Mouse (Mus musculus): ENCODE data around the gene Selenon. TPM values are rescaled to one million over a fixed set of nuclear protein-coding genes. Genes with fewer than 3 reads are reported as not detected.

The Selenon gene
- polyA plus RNA-seq, 1 experiment from 2014 or later: 7.9 TPM

DNA sequence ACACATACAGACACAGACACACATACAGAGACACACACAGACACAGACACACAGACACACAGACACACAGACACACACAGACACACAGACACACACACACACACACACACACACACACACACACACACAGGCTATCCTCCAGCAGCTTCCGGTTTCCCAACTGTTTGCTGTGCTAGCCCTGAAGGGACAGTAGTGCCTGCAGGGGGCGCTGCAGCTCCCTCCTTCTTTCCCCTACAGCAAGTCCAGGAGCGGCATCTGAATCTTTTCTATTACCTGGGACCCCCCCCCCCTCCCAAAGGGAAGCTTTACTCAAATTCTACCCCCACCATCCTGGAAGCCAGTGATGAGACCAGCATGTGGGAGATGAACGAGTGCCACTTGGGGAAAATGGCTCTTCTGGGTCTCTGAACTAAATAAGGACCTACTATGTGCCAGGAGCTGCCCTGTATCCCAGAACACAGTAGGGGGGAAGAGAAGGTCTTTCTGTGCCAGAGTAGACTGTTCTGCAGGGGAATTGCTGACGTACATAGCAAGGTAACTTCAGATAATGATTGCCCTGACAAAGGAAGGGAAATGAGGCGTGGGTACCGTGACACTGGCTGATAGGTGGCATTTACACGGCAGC, 4.1 kb upstream of the Selenon start:
- WGBS: 61% methylated on average over 8 of the region's 8 CpGs
- Histone ChIP-seq H3K9me3 (ENCODE audit: control insufficient read depth, low read length) (no peaks in the 10 kb centered on the region), H3K36me3 (ENCODE audit: control insufficient read depth, insufficient read depth) (no peaks in the 10 kb centered on the region), H3K9ac (replicated peaks; ENCODE audit: low read depth, low read length) (no peak overlapping the region), H3K27ac (ENCODE audit: low read length) (no peak overlapping the region), H3K4me1 (replicated peaks; ENCODE audit: control insufficient read depth, insufficient read depth, low read length) (peaks cover 10% of the 10 kb centered on the region), H3K27me3 (replicated peaks; ENCODE audit: control insufficient read depth, insufficient read depth, low read length) (no peaks in the 10 kb centered on the region), H3K4me3 (replicated peaks; ENCODE audit: low read length) (no peak overlapping the region), H3K4me2 (ENCODE audit: low read length) (no peak overlapping the region)
- no peak for ATAC-seq

DNA sequence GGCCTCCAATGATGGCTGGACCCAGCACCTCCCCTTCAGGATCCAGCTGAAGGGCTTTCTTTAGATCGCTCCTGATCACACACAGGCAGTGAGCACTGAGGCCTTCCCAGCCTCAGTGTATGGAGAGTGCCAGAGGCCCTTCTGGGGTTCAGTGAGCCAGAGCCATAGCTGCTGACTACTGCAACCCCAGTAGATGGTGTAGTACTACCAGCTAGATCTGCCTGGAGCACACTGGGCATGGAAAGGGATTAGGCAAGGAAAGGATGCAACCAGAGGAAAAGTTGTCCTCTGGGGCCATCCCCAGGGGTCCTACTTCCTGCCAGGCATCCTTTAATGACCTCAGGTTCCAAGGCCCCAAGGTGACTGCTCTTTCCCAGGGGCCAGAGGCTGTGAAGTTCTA, 1.7 kb upstream of the Selenon start:
- ATAC-seq: no peak
- Histone ChIP-seq H3K9me3 (ENCODE audit: control insufficient read depth, low read length) (peaks cover 6% of the 10 kb centered on the region), H3K4me3 (replicated peaks; ENCODE audit: low read length) (no peak overlapping the region), H3K27me3 (replicated peaks; ENCODE audit: control insufficient read depth, insufficient read depth, low read length) (no peaks in the 10 kb centered on the region), H3K9ac (replicated peaks; ENCODE audit: low read depth, low read length) (no peak overlapping the region), H3K4me1 (replicated peaks; ENCODE audit: control insufficient read depth, insufficient read depth, low read length) (peaks cover 17% of the 10 kb centered on the region), H3K27ac (ENCODE audit: low read length) (no peak overlapping the region), H3K4me2 (ENCODE audit: low read length) (no peak overlapping the region), H3K36me3 (ENCODE audit: control insufficient read depth, insufficient read depth) (peaks cover 10% of the 10 kb centered on the region)
- WGBS: 86% methylated on average over 1 of the region's 1 CpGs

DNA sequence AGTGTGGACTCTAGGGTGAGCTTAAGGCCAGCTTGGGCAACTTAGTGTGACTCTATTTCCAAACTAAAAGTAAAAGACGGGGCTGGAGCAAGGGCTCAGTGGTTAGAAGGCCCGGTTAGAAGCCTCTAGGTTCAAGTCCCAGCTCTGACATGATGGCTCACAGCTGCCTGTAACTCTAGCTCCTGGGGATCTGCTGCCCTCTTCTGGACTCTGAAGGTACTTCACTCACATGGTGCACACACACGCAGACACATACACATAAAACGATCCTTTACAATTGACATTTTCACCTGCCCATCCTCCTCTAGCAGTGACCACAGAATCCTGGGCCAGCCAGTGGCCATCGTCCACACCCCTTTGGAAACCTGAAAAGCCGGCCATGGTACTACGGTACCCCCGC, 2.1 kb downstream of the Selenon start:
- Histone ChIP-seq H3K27ac (ENCODE audit: low read length) (no peak overlapping the region), H3K4me3 (replicated peaks; ENCODE audit: low read length) (no peak overlapping the region), H3K4me2 (ENCODE audit: low read length) (no peak overlapping the region), H3K27me3 (replicated peaks; ENCODE audit: control insufficient read depth, insufficient read depth, low read length) (no peaks in the 10 kb centered on the region), H3K36me3 (ENCODE audit: control insufficient read depth, insufficient read depth) (peaks cover 22% of the 10 kb centered on the region), H3K9me3 (ENCODE audit: control insufficient read depth, low read length) (peaks cover 6% of the 10 kb centered on the region), H3K9ac (replicated peaks; ENCODE audit: low read depth, low read length) (no peak overlapping the region), H3K4me1 (replicated peaks; ENCODE audit: control insufficient read depth, insufficient read depth, low read length) (peaks cover 28% of the 10 kb centered on the region)
- WGBS: 97% methylated on average over 8 of the region's 8 CpGs
- ATAC-seq: no peak

DNA sequence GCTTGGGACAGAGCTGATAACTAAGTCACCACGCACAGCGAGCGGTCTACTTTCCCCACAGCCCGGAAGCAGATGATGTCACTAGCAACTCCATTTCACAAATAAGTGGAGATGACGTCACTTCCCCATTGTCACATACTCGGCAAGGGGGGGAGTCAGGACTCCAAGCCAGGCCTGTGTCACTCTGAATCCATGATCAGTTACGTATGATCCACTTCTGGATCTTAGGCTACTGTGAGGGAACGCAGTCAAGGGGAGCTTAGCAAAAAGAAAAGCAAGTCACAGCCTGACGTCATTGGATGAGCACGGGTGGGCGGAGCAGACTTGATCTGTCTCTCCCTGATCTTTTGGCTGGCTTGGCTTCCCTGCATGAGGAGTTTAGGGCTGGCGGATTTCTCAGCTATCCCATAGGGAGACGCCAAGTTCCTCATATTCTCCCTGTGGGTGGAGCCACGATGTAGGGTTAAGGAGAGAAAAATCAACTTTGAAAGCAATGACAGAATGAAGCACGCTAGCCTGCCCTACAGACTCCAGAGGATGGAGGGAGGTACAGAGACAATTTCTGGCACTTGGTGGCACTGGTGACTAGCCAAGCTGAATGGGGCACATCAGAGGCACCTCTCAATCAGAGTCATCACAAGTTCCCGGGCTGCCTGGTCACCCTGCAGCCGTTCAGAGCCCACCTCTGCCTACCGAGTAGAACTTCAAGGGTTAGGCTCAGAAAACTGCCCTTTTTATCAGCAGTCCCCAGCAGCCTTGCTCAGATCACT, 3.6 kb downstream of the Selenon start:
- no peak overlapping the region for H3K4me2 ChIP-seq (ENCODE audit: low read length)
- H3K9ac ChIP-seq (replicated peaks; ENCODE audit: low read depth, low read length): no peak overlapping the region
- WGBS: 61% methylated on average over 18 of the region's 18 CpGs
- ATAC-seq: no peak
- H3K36me3 ChIP-seq (ENCODE audit: control insufficient read depth, insufficient read depth): peaks cover 26% of the 10 kb centered on the region
- no peak overlapping the region for H3K27ac ChIP-seq (ENCODE audit: low read length)
- no peak overlapping the region for H3K4me3 ChIP-seq (replicated peaks; ENCODE audit: low read length)
- peaks cover 28% of the 10 kb centered on the region for H3K4me1 ChIP-seq (replicated peaks; ENCODE audit: control insufficient read depth, insufficient read depth, low read length)
- peaks cover 6% of the 10 kb centered on the region for H3K9me3 ChIP-seq (ENCODE audit: control insufficient read depth, low read length)
- H3K27me3 ChIP-seq (replicated peaks; ENCODE audit: control insufficient read depth, insufficient read depth, low read length): no peaks in the 10 kb centered on the region

DNA sequence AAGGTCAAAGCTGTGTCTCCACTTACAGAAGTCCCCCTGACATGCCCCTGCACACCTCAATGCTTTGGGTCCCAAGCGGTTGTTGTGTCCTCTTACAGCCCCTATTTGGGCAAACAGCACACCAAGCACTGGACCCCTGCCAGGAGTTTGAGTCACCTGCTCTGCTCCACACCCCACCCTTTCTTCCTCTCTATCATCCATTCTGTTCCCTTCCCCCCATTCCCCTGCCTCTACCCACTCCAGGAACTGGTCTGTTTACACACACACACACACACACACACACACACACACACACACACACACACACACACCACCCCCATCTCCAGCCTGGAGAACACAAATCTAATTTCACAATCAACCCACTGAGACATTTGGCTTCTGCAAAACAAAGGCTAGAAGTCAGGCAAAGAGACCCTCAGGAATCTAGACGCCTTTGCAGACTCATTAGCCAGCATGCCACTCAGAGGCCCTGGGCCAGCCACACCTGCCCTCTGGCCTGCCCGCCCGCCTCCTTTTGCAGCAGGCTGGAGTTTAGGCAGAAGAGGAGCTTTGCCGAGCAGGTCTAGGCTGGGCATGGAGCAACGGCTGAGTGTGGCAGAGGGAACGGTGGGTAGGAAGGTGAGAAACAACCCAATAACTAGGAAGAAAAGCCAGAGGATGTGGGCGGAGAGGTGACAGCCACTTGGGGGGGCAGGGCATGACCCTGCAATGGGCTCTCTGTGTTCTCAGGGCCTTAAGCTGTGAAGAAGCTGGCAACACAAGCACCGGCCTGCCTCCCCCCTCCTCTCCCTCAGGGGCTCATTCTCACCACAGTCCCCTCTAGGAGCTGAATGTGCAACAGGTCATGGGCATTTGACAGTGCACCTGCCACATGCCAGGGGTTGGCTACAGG, 4.9 kb downstream of the Selenon start:
- H3K36me3 ChIP-seq (ENCODE audit: control insufficient read depth, insufficient read depth): peaks cover 31% of the 10 kb centered on the region
- H3K4me2 ChIP-seq (ENCODE audit: low read length): no peak overlapping the region
- peaks cover 6% of the 10 kb centered on the region for H3K9me3 ChIP-seq (ENCODE audit: control insufficient read depth, low read length)
- no peak overlapping the region for H3K9ac ChIP-seq (replicated peaks; ENCODE audit: low read depth, low read length)
- no peak overlapping the region for H3K4me3 ChIP-seq (replicated peaks; ENCODE audit: low read length)
- no peak for ATAC-seq
- H3K27ac ChIP-seq (ENCODE audit: low read length): no peak overlapping the region
- peaks cover 24% of the 10 kb centered on the region for H3K4me1 ChIP-seq (replicated peaks; ENCODE audit: control insufficient read depth, insufficient read depth, low read length)
- WGBS: 64% methylated on average over 9 of the region's 9 CpGs
- no peaks in the 10 kb centered on the region for H3K27me3 ChIP-seq (replicated peaks; ENCODE audit: control insufficient read depth, insufficient read depth, low read length)

DNA sequence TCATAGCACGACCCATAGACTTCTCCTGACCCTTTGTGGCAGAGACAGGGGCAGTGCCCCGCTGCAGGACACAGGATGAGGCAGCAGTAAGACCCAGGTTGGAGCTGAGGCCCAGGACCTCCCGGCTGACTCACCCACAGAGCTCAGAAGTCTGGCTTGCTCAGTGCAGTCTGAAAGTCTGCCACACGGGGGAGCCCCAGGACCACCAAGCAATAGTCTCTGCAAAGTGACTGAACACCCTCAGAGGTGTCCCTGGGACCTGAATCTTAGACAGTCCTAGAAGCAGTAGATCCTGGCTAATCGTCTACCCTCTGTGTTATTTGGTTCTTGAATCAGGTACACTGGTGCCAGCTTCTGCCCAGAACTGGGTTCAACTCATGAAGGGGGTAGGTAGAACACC, 8.7 kb downstream of the Selenon start:
- H3K36me3 ChIP-seq (ENCODE audit: control insufficient read depth, insufficient read depth): peaks cover 32% of the 10 kb centered on the region
- H3K9me3 ChIP-seq (ENCODE audit: control insufficient read depth, low read length): no peaks in the 10 kb centered on the region
- no peak overlapping the region for H3K9ac ChIP-seq (replicated peaks; ENCODE audit: low read depth, low read length)
- no peaks in the 10 kb centered on the region for H3K27me3 ChIP-seq (replicated peaks; ENCODE audit: control insufficient read depth, insufficient read depth, low read length)
- H3K27ac ChIP-seq (ENCODE audit: low read length): no peak overlapping the region
- ATAC-seq: peak; percentile 83
- 6% methylated on average over 5 of the region's 5 CpGs for WGBS
- no peak overlapping the region for H3K4me2 ChIP-seq (ENCODE audit: low read length)
- peaks cover 10% of the 10 kb centered on the region for H3K4me1 ChIP-seq (replicated peaks; ENCODE audit: control insufficient read depth, insufficient read depth, low read length)
- H3K4me3 ChIP-seq (replicated peaks; ENCODE audit: low read length): no peak overlapping the region

DNA sequence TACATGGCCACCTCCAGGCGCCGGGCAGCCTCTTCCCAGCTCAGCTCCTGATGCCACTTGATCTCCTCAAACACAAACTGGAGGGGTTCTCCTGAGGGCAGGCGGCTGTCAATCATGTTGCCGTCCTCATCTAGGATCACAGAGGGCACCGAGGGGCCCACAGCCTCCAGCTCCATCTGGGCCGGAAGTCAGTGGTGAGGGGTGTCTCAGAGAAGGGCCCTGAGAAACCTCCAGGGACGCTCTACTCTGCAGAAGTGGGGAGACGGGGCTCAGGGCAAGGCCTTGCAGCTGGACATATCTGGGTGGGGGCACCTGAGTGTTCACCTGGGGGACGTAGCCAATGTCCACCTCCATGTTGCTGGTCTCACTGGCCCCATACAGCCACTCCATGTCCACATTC, 9.2 kb downstream of the Selenon start:
- no peak for ATAC-seq
- Histone ChIP-seq H3K27me3 (replicated peaks; ENCODE audit: control insufficient read depth, insufficient read depth, low read length) (no peaks in the 10 kb centered on the region), H3K36me3 (ENCODE audit: control insufficient read depth, insufficient read depth) (peaks cover 32% of the 10 kb centered on the region)

DNA sequence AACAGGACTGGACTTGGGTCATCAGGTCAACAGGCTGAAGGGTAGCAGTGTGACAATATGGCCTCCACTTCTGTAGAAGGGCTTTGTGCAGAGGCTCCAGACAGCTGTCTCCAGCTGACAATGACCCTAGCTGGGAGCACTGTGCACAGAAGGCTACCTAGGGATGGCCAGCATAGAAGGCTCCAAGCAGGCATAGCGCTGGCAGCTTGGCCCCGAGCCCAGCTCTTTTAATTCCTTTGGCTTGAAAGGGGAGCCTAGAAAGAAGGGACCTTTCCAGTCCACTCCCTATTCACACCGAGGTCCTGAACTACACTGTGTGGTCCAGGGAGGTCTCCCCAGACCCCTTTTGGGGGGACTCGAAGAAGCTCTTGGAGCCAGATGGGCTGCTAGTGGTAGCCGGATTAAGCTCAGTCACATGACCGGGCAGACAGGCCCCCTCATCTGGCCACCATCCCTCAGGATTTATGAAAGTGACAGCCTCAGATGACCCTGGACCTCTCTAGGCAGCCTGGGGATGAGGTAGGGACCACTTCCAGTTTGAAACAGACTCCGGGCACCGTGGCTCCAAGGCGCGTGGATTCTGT, 12.9 kb downstream of the Selenon start:
- no peak for ATAC-seq
- no peaks in the 10 kb centered on the region for H3K27me3 ChIP-seq (replicated peaks; ENCODE audit: control insufficient read depth, insufficient read depth, low read length)
- H3K4me2 ChIP-seq (ENCODE audit: low read length): no peak overlapping the region
- no peak overlapping the region for H3K9ac ChIP-seq (replicated peaks; ENCODE audit: low read depth, low read length)
- peaks cover 10% of the 10 kb centered on the region for H3K4me1 ChIP-seq (replicated peaks; ENCODE audit: control insufficient read depth, insufficient read depth, low read length)
- 68% methylated on average over 10 of the region's 10 CpGs for WGBS
- no peaks in the 10 kb centered on the region for H3K9me3 ChIP-seq (ENCODE audit: control insufficient read depth, low read length)
- no peak overlapping the region for H3K27ac ChIP-seq (ENCODE audit: low read length)
- H3K36me3 ChIP-seq (ENCODE audit: control insufficient read depth, insufficient read depth): peaks cover 16% of the 10 kb centered on the region
- H3K4me3 ChIP-seq (replicated peaks; ENCODE audit: low read length): no peak overlapping the region

More for the DNA sequence above, 9.2 kb downstream of the Selenon start:
- H3K9ac ChIP-seq (replicated peaks; ENCODE audit: low read depth, low read length): no peak overlapping the region
- H3K9me3 ChIP-seq (ENCODE audit: control insufficient read depth, low read length): no peaks in the 10 kb centered on the region
- no peak overlapping the region for H3K4me3 ChIP-seq (replicated peaks; ENCODE audit: low read length)
- H3K27ac ChIP-seq (ENCODE audit: low read length): no peak overlapping the region
- peaks cover 6% of the 10 kb centered on the region for H3K4me1 ChIP-seq (replicated peaks; ENCODE audit: control insufficient read depth, insufficient read depth, low read length)
- WGBS: 94% methylated on average over 9 of the region's 9 CpGs
- no peak overlapping the region for H3K4me2 ChIP-seq (ENCODE audit: low read length)

DNA sequence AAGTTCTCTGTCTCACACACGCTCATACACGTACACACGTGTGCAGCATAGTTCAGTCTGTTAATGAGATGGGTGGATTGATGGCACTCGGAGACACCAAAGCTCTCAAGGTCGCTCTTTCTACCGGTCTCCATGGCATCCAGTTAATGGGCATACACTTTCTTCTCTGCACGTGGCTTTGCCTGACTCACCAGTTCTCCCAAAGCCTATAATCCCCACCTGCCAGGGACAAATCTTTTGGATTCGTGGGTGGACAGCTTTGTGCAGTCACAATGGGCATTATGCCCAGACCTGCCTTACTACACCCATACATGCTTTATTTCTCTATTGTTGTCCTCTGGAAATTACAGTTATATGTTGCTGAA, 16.2 kb downstream of the Selenon start:
- Histone ChIP-seq H3K4me3 (replicated peaks; ENCODE audit: low read length) (peak overlapping the region; percentile 96), H3K9me3 (ENCODE audit: control insufficient read depth, low read length) (no peaks in the 10 kb centered on the region), H3K9ac (replicated peaks; ENCODE audit: low read depth, low read length) (peak overlapping the region; percentile 48), H3K27ac (ENCODE audit: low read length) (no peak overlapping the region), H3K4me1 (replicated peaks; ENCODE audit: control insufficient read depth, insufficient read depth, low read length) (peaks cover 17% of the 10 kb centered on the region), H3K4me2 (ENCODE audit: low read length) (peak overlapping the region; percentile 99), H3K36me3 (ENCODE audit: control insufficient read depth, insufficient read depth) (peaks cover 7% of the 10 kb centered on the region), H3K27me3 (replicated peaks; ENCODE audit: control insufficient read depth, insufficient read depth, low read length) (no peaks in the 10 kb centered on the region)
- 3% methylated on average over 8 of the region's 8 CpGs for WGBS
- ATAC-seq: no peak; the same call in 1 of the 2 replicates

Data from forebrain, embryonic 16.5 days (tissue).